Mouse (Mus musculus): Measurements from ENCODE around the gene Gm1604a. TPM values are rescaled to one million over a fixed set of nuclear protein-coding genes. Genes with fewer than 3 reads are reported as not detected.
"Not testable (repeated sequence)": the region's sequence is repeated elsewhere in the genome, so short reads cannot be mapped to it uniquely, and the experiment has no call there.

The Gm1604a gene
- polyA plus RNA-seq, 1 experiment from 2014 or later = not detected

DNA sequence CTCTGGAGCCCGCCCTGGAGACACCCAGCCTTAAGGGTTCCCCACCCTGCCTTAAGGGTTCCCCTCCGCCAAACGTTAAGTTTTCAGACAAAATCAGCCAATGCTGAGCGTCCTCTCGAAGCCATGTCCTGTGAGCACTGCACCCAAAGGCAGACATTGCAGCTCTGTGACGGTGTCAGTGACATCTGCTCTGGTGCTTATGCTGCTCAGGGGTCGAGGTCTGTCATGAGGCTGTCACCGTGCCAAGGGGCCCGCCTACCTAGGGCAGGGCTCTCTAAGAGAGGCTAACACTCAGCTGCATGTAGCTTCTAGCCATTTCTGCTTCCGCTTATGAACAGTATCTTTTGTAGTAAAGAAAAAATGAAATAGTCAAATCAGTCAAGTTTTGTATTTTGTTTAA, 73.7 kb downstream of the Gm1604a start:
- H3K4me3 ChIP-seq (ENCODE audit: inconsistent target); H3K36me3 ChIP-seq (ENCODE audit: inconsistent target); H3K79me2 ChIP-seq (ENCODE audit: inconsistent target); H3K27ac ChIP-seq: not testable (repeated sequence)
- 60% methylated on average over 1 of the region's 10 CpGs for WGBS (ENCODE audit: missing documents)

DNA sequence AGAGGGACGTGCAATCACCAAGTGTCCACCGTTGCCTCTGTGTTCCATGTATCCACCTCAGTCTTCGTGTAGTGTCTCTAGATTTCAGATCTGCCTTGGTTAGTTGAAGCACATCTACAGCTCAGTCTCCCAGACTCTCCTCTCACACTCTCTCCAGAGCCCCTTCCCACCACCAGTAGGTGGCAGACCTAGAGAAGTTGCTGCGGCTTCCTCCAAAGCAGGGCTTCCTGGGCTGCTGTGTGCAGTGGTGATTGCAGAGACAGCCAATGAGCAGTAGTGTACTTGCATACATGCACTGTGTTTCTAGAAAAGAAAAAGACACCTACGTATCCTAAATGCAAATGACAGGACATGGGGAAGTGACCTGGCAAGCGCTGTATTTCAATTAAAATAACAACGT, 77.6 kb downstream of the Gm1604a start:
- no CpG with 5 or more reads among the region's 7 CpGs for WGBS (ENCODE audit: missing documents)
- not testable (repeated sequence) for H3K36me3 ChIP-seq (ENCODE audit: inconsistent target); H3K4me3 ChIP-seq (ENCODE audit: inconsistent target); H3K27ac ChIP-seq; H3K79me2 ChIP-seq (ENCODE audit: inconsistent target)

- not testable (repeated sequence) for H3K27ac ChIP-seq; H3K36me3 ChIP-seq (ENCODE audit: inconsistent target); H3K79me2 ChIP-seq (ENCODE audit: inconsistent target); H3K4me3 ChIP-seq (ENCODE audit: inconsistent target)
- no CpG with 5 or more reads among the region's 4 CpGs for WGBS (ENCODE audit: missing documents)
Observed at GRCm38 (mm10) chr17:7111658-7112057, 86.3 kb downstream of the Gm1604a start.

DNA sequence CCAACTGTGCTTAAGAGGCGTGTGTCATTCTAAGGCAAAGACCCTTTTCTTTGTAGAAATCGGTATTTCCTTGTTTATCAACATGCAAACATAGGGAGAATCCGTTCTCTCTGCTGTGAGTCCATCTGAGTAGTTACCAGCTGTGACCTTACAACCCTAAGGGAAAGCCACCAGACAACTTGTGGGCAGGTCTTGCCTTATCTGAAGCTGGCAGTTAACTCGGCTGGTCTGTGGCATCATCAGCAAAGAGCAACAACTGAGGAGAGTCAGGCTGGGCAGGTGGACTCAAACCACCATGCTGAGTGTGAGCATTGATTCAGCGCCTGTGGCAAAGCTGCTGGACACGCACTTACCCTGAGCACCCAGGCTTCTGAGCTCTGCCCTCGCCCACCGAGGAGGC, 90.9 kb downstream of the Gm1604a start:
- WGBS (ENCODE audit: missing documents) = no CpG with 5 or more reads among the region's 8 CpGs
- not testable (repeated sequence) for H3K36me3 ChIP-seq (ENCODE audit: inconsistent target); H3K79me2 ChIP-seq (ENCODE audit: inconsistent target); H3K4me3 ChIP-seq (ENCODE audit: inconsistent target); H3K27ac ChIP-seq

- H3K27ac ChIP-seq; H3K79me2 ChIP-seq (ENCODE audit: inconsistent target): not testable (repeated sequence)
- WGBS (ENCODE audit: missing documents) = 100% methylated on average over 2 of the region's 3 CpGs
Observed at GRCm38 (mm10) chr17:7120835-7121234, 95.5 kb downstream of the Gm1604a start.

GRCm38 (mm10) chr17:7122554-7122953, 97.2 kb downstream of the Gm1604a start:
- H3K27ac ChIP-seq; H3K79me2 ChIP-seq (ENCODE audit: inconsistent target); H3K4me3 ChIP-seq (ENCODE audit: inconsistent target); H3K36me3 ChIP-seq (ENCODE audit: inconsistent target): not testable (repeated sequence)
- WGBS (ENCODE audit: missing documents) = 91% methylated on average over 7 of the region's 11 CpGs

More at GRCm38 (mm10) chr17:7120835-7121234, 95.5 kb downstream of the Gm1604a start:
- H3K4me3 ChIP-seq (ENCODE audit: inconsistent target); H3K36me3 ChIP-seq (ENCODE audit: inconsistent target): not testable (repeated sequence)

DNA sequence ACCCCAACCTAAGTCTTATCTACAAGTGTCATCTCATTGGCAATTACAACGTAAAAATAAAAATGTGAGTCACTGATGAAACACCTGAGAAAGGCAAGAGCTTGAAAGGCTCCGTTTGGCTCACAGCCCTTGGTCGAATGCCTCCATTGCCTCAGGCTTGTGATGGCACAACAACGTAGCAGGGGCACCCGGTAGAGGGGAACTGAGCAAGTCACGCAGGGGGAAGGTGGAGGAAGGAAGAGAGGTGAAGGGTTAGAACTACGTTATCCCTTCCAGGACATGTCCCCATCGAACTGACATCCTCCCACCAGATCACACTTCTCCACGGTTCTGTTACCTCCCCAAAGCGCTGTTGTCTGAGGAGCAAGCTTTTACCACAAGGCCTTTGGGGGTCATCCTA, 101.1 kb downstream of the Gm1604a start:
- not testable (repeated sequence) for H3K27ac ChIP-seq; H3K79me2 ChIP-seq (ENCODE audit: inconsistent target); H3K36me3 ChIP-seq (ENCODE audit: inconsistent target); H3K4me3 ChIP-seq (ENCODE audit: inconsistent target)
- WGBS (ENCODE audit: missing documents) = 79% methylated on average over 5 of the region's 10 CpGs

DNA sequence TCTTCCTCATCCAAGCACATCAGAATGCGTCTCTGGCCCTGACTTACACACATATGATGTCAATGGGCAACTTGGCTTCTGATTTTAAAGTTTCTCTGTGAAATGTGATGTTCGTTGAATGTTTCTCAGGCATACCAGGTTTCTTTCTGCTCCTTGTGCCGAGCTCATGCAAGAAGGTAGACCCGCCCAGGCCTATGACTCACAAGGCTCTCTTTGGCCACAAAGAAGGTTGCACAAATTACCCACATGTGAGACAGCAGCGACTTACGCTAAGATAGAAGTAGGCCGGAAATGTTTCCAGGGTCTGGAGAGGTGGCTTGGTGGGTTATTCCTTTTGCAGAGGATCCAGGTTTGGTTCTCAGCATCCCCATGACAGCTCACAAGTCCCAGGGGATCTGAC, 108.6 kb downstream of the Gm1604a start:
- not testable (repeated sequence) for H3K36me3 ChIP-seq (ENCODE audit: inconsistent target); H3K27ac ChIP-seq; H3K79me2 ChIP-seq (ENCODE audit: inconsistent target); H3K4me3 ChIP-seq (ENCODE audit: inconsistent target)
- no CpG with 5 or more reads among the region's 7 CpGs for WGBS (ENCODE audit: missing documents)

- not testable (repeated sequence) for H3K79me2 ChIP-seq (ENCODE audit: inconsistent target); H3K27ac ChIP-seq; H3K4me3 ChIP-seq (ENCODE audit: inconsistent target); H3K36me3 ChIP-seq (ENCODE audit: inconsistent target)
- WGBS (ENCODE audit: missing documents) = 98% methylated on average over 7 of the region's 8 CpGs
Observed at GRCm38 (mm10) chr17:7135277-7135676, 109.9 kb downstream of the Gm1604a start.

Other genes starting within 250 kb of the Gm1604a start
- 19.3 to 60.4 TPM (median 43.6 TPM) in 3 replicates for gene Ezr, start 242.8 kb upstream of the Gm1604a start, polyA plus RNA-seq (2018)
- gene Rsph3b, start 76.9 kb upstream of the Gm1604a start, polyA plus RNA-seq (2018) = 14.6 to 20.9 TPM (median 18.2 TPM) in 3 replicates
- gene Tagap1, start 64.4 kb upstream of the Gm1604a start, polyA plus RNA-seq (2018) = 9.0 to 13.2 TPM (median 10.1 TPM) in 3 replicates
- 193 to 549 TPM (median 353 TPM) in 3 replicates for gene Rnaset2b, start 54.9 kb upstream of the Gm1604a start, polyA plus RNA-seq (2018)
- gene Gm49721, start 46.7 kb upstream of the Gm1604a start, polyA plus RNA-seq (2018) = 0.22 TPM in 1 of 3 replicates, not detected in the others
- gene Rps6ka2, start 144.5 kb downstream of the Gm1604a start, polyA plus RNA-seq (2018) = 5.0 to 8.7 TPM (median 6.5 TPM) in 3 replicates